Mouse (Mus musculus): ENCODE data around the gene Kcnma1. TPM values are rescaled to one million over a fixed set of nuclear protein-coding genes. Genes with fewer than 3 reads are reported as not detected.

Gene Kcnma1
- total RNA-seq, 2 experiments from 2014 or later = 183 to 192 TPM

DNA sequence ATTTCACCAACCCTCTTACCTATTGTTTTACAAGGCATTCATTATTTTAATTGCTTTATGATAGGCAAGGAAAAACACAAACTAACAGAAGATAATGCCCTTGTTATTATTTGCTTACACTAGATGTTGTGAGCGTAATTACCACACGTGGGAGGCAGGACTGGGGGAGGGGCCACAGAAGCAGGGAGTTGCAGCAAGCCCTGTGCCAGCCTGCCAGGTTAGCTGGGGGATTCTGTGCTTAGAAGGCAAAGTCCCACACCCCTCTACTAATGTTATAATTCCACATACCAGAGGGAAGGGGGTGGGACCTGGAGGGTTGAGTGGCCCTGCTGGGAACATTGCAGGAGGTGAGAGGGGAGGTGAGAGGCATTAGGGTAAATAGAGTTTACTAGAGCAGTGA is 207.9 kb downstream of the Kcnma1 start:
- no peak for DNase-seq (ENCODE audit: low spot score in 2 of 2)
- intact Hi-C loops (cut with DNase I) = no loop called here

DNA sequence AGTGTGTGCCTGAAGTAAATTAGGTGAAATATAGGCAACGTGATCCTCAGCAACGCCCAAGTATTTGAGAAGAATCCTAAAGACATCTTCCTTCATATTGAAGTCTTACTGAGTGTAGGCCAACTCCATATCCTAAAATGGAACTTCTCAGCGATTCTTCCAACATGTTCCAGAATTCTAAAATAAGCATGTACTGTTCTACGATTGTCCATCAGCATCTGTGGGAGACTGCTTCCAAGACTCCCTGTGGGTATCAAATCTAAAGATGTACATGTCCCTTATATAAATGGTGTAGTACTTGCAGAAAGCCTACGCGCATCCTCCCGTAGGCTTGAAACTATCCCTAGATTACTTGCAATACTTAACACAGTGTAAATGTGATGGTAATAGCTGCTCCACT is 217.4 kb downstream of the Kcnma1 start:
- peak; percentile 42 to 95 for DNase-seq (ENCODE audit: low spot score in 2 of 2)
- intact Hi-C loops (cut with DNase I) = loop anchor here (5.0 kb wide), 1 partner anchor 45 kb away; no protein-coding TSS in a partner anchor

DNA sequence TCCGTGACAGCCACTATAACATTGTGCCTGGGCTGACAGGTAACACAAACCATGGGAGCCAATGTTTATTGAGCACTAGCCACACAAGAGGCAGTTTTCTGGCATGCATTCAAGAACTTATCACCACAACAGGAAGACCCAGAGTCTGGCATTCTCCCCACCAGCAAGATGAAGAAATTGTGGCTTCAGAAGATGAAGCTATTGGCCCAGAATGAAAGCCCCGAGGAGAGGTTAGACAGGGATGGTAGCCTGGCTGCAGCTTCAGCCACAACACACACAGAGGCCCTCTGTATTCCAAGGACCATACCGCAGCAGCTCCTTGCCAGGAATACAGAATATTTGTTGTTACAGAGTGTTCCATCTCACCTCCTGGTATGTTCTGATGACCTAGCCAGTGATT is 221.6 kb downstream of the Kcnma1 start:
- DNase-seq (ENCODE audit: low spot score in 2 of 2) = no peak
- intact Hi-C loops (cut with DNase I) = no loop called here

DNA sequence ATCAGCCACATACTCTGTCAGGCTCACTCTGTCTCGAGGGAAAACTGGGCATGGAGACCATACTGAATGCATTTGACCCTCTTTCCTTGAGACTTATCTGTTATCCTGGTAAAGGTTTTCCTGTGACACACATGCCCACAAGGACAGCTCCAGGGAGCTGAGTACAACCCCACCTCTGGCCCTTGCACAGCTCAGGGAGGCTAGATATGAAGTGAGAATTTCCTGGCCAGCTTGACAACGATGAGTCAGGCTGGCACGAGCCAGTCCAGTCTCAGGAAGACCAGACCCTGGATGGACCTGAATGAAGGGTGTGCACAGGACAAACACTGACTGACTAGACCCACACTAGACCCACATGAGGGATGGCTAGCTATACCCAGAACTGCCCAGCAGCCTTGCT is 222.2 kb downstream of the Kcnma1 start:
- intact Hi-C loops (cut with DNase I) = no loop called here
- DNase-seq (ENCODE audit: low spot score in 2 of 2) = no peak

DNA sequence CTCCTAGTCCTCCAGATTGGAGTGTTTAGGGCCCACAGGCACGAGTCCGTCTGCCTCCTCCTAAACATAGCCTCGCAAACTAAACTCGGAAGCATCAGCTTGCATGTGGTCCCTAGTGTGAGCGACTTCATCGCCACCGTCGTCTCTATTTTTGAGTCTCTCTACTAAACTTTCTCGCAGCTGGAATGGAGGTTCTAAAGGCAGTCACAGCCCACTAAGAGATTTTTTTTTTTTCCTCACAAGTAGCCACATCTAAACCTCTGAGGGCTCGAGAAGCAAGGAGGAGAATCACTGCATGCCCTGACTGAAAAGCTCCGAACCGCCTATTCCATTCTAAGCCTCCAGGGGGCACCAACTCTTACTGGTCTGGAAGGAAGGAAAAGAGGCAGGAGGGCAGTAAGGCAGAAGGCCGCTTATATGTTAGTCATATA is 223.0 kb downstream of the Kcnma1 start:
- intact Hi-C loops (cut with DNase I) = loop anchor here (2.0 kb wide), 4 partner anchors 72 to 214 kb away; no protein-coding TSS in a partner anchor
- peak; percentile 80 to 93 for DNase-seq (ENCODE audit: low spot score in 2 of 2)

DNA sequence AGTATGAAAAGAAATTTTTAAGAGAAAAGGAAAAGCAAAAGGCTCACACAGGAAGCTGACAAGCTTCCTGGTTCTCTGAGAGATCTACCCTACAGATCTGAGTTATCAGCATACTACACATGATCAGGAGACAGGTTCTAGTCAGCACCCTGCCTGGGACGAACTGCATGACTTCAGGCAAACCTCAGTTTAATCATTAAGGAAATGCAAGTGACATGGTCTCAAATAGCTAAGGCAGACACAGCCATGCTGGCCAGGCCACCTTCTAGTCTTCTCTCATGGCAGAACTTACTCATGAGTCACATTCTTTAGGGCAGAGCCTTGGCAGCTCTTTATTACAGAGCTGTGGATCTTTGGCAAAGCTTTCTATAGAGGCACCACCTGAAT is 227.6 kb downstream of the Kcnma1 start:
- peak in 1 of 2 experiments; percentile 29 for DNase-seq (ENCODE audit: low spot score in 2 of 2)
- intact Hi-C loops (cut with DNase I) = no loop called here

DNA sequence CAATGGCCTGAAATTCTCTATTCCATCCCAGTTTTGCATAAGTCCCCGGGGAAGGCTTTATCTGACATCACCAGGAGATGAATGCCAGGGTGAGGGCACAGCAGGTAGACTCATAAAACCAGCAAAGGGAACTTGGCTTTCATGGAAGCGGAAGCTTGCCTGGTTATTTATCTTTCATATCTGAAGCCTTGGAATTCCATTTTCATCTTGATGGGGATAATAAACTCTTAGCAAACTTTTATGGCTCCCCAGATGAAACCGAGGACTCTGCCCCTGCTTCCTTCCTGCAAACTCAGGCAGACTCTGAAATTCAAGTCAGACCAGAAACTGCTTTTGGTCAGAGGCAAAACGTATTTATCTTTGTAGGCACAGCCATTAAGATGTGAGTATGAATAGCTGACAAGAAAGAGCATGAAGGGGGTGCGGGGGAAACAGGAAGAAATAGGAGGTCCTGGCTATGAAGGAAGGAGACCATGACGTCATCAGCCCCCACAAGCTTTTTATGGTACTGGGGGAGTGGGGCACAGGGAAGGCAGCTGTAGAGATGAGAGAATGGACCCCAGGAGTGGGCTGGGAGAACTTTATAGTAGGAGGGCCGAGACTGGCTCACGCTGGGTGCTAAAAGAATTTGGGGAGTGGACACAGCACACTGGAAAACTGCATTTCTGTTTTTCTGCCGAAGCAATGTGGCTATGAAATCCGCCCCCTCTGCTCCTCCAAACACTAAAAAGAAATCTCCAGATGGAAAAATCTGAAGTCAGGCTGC is 228.2 kb downstream of the Kcnma1 start:
- intact Hi-C loops (cut with DNase I) = no loop called here
- DNase-seq (ENCODE audit: low spot score in 2 of 2) = peak; percentile 52 to 91

DNA sequence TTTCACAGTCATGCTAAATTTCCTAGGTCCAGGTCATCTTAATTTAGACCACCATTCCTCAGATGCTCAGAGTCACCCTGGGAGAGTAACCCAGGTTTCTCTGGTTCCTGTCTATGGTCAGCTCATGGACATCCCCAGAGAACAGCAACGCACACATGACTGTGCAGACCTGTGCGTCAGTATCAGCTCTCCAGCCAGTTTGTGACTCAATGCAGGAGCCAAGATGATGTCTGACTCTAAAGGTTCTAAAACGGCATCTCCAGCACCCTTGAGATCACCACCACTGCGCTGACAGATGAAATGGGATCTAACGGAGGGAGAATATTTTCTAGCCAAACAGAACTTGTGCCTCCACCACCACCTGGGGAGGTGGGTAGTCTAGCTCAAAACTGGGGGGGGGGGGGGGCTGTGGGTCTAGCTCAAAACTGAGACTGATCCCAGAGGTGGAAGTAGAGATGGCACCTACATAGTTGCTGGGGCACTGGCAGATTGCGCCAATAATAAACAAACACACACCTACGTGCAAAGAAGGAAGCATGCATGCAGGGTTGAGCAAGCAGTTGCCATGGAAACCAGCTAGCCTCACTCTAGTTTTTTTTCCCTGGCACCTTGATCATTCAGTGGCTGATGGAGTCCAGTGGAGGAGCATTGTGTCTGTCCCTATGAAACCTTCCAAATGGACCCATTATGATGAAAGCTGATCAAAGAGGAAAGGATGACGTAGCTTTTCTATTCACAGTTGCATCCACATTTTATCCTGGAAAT is 231.3 kb downstream of the Kcnma1 start:
- intact Hi-C loops (cut with DNase I) = no loop called here
- DNase-seq (ENCODE audit: low spot score in 2 of 2) = peak; percentile 67 to 78

DNA sequence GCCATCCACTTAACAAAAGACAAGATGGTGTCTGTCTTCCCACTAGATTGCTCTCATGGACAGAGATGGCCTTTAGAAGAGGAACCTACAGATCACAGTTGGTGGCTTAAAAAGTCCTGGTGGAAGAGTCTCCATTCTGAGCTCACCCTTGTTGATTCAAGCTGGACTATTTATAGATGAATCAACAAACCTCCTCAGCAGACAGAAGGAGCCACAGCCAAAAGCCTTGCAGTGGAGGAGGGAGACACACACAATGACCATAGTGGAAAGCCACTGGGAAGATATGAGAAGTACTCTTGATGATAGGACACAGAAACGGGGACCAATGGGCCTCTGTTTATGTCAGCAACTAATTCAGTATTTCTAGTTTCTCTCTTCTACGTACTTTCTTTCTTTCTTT is 239.7 kb downstream of the Kcnma1 start:
- intact Hi-C loops (cut with DNase I) = no loop called here
- no peak for DNase-seq (ENCODE audit: low spot score in 2 of 2)

DNA sequence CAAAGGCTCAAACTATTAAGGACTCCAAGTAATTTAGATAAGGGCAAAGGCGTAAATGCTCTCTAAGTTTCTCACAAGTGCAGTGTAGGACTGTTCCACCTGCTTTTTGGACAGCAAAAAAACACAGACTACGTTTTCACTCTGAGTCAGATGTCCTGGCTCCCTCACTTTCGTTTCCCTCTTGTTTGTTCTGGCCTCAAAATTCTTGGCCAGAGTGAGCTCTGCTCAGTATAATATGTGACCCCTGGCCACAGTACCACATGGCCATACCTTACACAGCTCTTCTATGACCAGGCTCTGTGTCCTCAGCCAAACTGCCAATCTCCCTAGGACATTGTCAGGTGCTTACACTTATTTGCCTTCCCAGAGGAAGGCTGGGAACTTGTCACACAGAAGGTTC is 241.6 kb downstream of the Kcnma1 start:
- no peak for DNase-seq (ENCODE audit: low spot score in 2 of 2)
- intact Hi-C loops (cut with DNase I) = no loop called here

DNA sequence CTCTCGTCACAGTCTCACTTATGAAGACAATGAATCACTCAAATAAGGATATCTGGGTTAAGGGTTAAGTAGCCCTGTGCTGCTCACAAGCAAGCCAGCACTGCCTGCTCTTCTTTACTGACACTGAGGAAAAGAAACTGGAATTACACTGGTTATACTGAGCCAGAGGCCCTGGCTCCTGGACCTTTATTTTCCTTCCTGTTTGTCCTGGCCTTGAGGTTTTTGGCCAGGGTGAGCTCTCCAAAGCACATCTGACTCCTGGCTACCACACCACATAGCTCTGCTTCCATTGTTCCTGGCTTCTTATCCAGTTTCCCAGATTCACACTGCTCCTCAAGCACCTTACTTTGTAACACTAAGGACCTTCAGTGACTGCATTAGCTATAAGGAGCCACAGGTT is 242.5 kb downstream of the Kcnma1 start:
- no peak for DNase-seq (ENCODE audit: low spot score in 2 of 2)
- intact Hi-C loops (cut with DNase I) = no loop called here

DNA sequence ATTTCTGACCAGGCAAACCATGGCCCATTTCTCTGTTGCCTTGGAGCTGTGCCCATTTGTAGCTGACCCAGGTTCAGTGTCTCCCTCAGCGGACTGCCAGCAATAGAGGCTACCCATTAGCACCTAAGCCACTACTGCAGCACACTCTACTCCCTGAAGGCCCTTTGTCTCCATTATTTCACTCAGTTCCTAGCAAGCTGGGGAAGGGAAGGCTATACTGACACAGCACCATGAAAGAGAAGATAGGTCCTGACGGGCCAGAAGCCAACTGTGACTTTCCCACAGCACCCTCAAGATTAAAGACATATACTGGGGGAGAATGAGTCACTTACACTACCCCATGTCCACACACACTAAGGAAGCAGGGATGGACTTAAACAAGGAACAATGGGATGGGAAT is 251.8 kb downstream of the Kcnma1 start:
- intact Hi-C loops (cut with DNase I) = no loop called here
- no peak for DNase-seq (ENCODE audit: low spot score in 2 of 2)

DNA sequence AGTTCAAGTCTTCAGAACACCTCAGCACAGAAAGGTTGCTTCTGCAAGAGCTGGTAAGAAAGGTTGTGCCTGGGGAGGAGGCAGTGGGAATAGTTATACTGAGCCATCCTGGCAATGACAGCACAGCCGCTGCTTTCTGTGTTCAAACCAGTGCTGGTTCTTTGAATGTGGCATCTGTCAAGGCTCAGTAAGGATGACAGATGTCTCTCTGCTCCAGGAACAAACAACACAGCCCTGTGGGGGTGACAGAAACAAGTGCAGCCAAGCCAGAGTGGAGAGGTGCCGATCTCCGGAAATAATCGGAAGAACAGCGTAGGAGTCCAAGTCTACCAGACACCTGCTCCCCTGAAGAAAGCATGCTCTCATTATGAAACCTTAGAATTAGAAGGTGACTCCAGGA is 254.7 kb downstream of the Kcnma1 start:
- peak; percentile 59 to 83 for DNase-seq (ENCODE audit: low spot score in 2 of 2)
- intact Hi-C loops (cut with DNase I) = no loop called here

DNA sequence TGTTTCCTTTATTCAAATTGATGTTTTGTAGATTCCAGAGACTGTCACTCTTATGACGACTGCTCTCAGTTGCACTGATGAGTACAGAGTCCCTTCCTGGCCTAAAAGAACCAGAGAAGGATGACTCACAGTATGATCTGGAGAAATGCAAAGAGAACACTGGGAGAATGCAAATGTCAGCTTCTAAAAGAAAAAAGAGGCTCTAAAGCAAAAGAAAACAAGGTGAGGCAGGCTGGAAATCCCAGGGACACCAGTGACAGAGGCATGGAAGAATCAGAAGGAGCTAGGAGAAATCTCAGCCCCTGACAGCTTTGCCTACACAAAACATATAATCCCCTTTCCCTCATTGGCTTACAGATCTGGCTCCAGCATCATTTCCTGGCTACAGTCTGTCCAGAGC is 255.9 kb downstream of the Kcnma1 start:
- peak in 1 of 2 experiments; percentile 75 for DNase-seq (ENCODE audit: low spot score in 2 of 2)
- intact Hi-C loops (cut with DNase I) = no loop called here

DNA sequence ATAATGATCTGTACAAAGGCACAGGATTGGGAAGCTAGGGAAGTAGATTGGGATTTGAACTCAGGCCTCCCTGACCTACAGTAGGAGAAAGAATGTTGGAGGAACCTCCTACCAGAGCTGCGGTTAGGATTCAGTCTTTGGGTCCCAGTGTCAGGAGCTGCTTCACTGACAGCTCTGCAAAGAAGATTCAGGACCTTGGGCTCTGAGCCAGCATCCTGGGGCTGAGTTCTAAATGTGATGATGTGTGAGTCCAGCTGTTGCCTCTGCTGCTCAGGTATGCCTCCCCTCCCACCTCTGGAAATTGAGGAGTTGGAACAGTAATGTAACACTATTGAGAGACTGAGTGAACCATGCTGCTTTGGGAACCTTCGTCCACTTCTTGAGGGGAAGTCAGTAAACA is 266.3 kb downstream of the Kcnma1 start:
- intact Hi-C loops (cut with DNase I) = no loop called here
- no peak for DNase-seq (ENCODE audit: low spot score in 2 of 2)

DNA sequence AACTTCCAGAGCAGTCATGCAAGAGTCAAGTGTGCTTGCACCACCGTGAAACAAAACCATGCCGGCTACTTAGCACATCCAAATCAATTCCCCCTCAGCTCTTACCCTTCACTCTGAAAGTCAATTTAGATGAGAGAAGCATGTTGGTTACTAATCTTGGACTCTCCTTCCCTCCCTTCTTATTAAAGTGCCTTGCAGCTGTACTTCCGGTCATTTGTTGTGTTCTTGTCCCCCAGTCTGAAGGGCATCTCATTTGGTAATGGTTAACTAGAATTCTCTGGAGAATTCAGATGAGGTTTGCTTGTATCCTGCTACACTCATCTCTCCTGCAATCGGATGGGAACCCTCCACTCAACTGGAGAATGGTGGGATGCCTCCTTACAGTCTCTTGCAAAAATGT is 267.3 kb downstream of the Kcnma1 start:
- DNase-seq (ENCODE audit: low spot score in 2 of 2) = no peak
- intact Hi-C loops (cut with DNase I) = no loop called here

DNA sequence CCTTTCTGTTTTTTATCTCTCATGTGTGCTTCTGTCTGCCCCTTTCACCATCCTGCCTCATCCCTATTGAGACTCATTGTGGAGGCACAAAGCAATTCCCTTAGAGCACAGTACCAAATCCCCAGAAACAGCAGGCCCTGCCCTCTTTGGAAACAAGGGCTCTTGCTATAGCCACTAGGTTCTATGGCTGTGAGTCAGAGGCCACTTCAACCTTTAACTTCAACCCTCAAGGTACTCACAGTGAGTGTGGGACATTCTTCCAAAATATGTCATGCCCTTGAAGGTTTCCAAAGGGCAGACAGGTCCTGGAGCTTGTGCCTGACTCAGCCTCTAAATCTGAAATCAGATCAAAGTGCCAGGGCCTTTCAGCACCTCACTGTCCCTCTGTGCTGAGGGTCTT is 272.8 kb downstream of the Kcnma1 start:
- intact Hi-C loops (cut with DNase I) = no loop called here
- DNase-seq (ENCODE audit: low spot score in 2 of 2) = no peak

DNA sequence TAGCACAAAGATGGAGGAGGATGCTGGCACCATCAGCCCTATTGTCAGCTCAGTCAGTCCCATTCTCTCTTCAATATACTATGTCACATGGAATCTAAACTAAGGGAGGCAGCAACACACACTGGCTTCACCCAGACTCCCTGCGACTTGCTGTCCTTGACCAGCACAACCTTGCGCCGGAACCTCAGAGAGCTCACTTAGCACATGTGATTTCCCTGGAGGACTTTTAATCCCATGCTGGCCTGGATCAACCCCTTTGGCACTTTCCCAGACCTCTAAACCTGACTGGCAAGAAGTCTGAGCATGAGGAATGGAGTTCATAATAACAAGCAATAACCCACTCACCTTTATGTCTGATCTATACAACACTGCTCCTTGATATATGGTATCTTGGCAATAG is 280.1 kb downstream of the Kcnma1 start:
- DNase-seq (ENCODE audit: low spot score in 2 of 2) = no peak
- intact Hi-C loops (cut with DNase I) = no loop called here

DNA sequence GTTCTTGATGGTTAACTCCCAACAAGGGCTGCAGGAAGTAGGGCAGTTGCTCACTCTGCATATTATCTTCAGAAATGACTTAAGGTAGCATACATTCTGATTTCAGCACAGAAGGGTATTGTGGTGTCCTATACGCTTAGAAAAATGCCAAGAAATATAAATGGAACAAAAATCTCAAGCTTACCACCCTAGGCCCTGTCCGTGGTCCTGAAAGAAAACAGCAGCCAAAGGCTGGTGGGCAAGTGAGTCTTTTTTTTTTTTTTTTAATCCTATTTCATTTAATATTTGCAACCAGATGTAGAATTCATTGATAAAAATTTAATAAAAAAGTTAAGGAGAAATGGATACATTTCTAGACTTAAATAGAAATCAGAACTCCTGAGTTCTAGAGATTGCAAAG is 284.9 kb downstream of the Kcnma1 start:
- intact Hi-C loops (cut with DNase I) = no loop called here
- DNase-seq (ENCODE audit: low spot score in 2 of 2) = no peak

DNA sequence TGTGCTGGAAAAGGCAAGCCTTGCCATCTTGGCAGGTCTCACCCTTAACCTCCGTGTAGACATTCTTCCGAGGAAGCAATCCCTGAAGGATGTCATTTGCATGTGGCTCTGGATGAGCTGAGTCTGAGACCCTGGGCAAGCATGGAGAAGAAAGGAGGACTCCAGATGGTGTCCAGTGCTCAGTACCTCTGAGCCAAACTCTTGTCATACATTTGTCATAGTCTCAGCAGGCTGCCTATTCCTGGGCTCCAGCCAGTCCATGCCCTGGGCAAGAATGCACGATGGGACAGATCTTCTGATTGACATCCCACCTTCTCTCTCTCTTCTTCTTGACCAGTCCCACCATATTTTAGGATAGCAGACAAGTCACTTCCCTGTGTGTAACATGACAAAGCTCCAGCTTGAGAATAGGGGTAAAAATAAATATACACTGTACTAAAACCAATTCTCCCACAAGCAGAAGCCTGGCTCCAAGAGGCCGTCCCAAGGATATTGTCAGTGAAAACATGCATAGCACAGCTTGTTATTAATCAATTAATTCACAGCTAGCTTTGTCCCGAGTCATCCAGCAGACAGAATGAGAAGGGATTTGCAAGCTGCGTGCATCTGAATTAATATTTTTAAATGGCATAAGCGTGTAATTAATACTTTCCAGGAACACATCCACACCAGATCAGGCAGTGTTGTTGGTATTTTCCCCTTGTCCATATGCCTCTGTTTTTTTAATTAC is 290.4 kb downstream of the Kcnma1 start:
- DNase-seq (ENCODE audit: low spot score in 2 of 2) = no peak
- intact Hi-C loops (cut with DNase I) = no loop called here

All from left cerebral cortex, postnatal 25 days (tissue).